Comparison of ENCODE assay signal across 23 mouse cellular contexts in genomic region chr15:62456020-62456419, GRCm38 (mm10).
"Had no signal": no experiment of that assay in that cellular context is flagged by ENCODE, and none has a peak within 500 bp of the region (broad histone marks: within the 10 kb centered on the region; RNA-seq: fewer than 3 reads in every experiment).

No protein-coding gene starts in this region.

- H3K4me2 ChIP-seq: limb, embryonic 13.5 days; liver, embryonic 12.5 days; liver, embryonic 15.5 days; lung, embryonic 15.5 days; midbrain, embryonic 11.5 days; neural tube, embryonic 12.5 days; neural tube, embryonic 15.5 days had no signal

- DNase-seq: kidney, postnatal 25 days; layer of hippocampus, adult 9-11 months; liver; lung, adult 18-20 months; lung, postnatal 10 days; lung, postnatal 36 days; midbrain, embryonic 14.5 days; right cerebral cortex, adult 18-20 months; right cerebral cortex, postnatal 14 days; right cerebral cortex, postnatal 4 days; thymus, adult 18-20 months; thymus, postnatal 36 days had no signal

- H3K36me3 ChIP-seq: limb, embryonic 10.5 days; limb, embryonic 13.5 days; liver, embryonic 12.5 days; liver, embryonic 15.5 days; lung, embryonic 15.5 days; neural tube, embryonic 12.5 days; neural tube, embryonic 15.5 days had no signal

- ATAC-seq: liver, embryonic 12.5 days had no signal

- H3K4me1 ChIP-seq: limb, embryonic 13.5 days; liver, embryonic 15.5 days; lung, embryonic 15.5 days; neural tube, embryonic 12.5 days; neural tube, embryonic 15.5 days had no signal

- H3K27me3 ChIP-seq: limb, embryonic 13.5 days; liver, embryonic 12.5 days; liver, embryonic 15.5 days; lung, embryonic 15.5 days; megakaryocyte, embryonic 14.5 days; neural tube, embryonic 12.5 days; neural tube, embryonic 15.5 days had no signal

- H3K9me3 ChIP-seq: limb, embryonic 10.5 days; limb, embryonic 13.5 days; liver, embryonic 12.5 days; liver, embryonic 15.5 days; lung, embryonic 15.5 days; megakaryocyte, embryonic 14.5 days; neural tube, embryonic 12.5 days; neural tube, embryonic 15.5 days had no signal

- H3K9ac ChIP-seq: limb, embryonic 13.5 days; liver, embryonic 12.5 days; liver, embryonic 15.5 days; lung, embryonic 15.5 days; neural tube, embryonic 12.5 days; neural tube, embryonic 15.5 days had no signal

- H3K4me3 ChIP-seq: layer of hippocampus, adult 2 months; limb, embryonic 10.5 days; limb, embryonic 13.5 days; liver, embryonic 12.5 days; liver, embryonic 15.5 days; lung, embryonic 15.5 days; megakaryocyte, embryonic 14.5 days; neural tube, embryonic 12.5 days; neural tube, embryonic 15.5 days had no signal

- H3K27ac ChIP-seq: kidney, postnatal 0 days; layer of hippocampus, adult 2 months; limb, embryonic 10.5 days; limb, embryonic 13.5 days; liver, embryonic 12.5 days; liver, embryonic 15.5 days; lung, embryonic 15.5 days; neural tube, embryonic 12.5 days; neural tube, embryonic 15.5 days had no signal
